Mouse (Mus musculus) forebrain, embryonic 12.5 days (tissue): Measurements from ENCODE around the gene Ccdc173. TPM values are rescaled to one million over a fixed set of nuclear protein-coding genes. Genes with fewer than 3 reads are reported as not detected.

Source experiments
- ATAC-seq: fragments of 200-750 bp; cut with Nextera tagmentation; 2 replicates; pipeline ENCODE4 v1.8.0; 2017; ENCODE audit warnings: moderate TSS enrichment; ENCODE audit not compliant: low FRiP score
- H3K27ac ChIP-seq: fragments of 300-500 bp; sonication (generic); 2 replicates; pipeline ENCODE4 v1.5.1; 2016; ENCODE audit warnings: mild to moderate bottlenecking
- H3K27me3 ChIP-seq: fragments of 300-500 bp; sonication (generic); 2 replicates; pipeline ENCODE4 v1.6.1; 2016; ENCODE audit warnings: mild to moderate bottlenecking
- H3K36me3 ChIP-seq: fragments of 300-500 bp; sonication (generic); replicated peaks from 2 replicates; pipeline ENCODE4 v1.6.1; 2016; ENCODE audit warnings: mild to moderate bottlenecking
- H3K4me1 ChIP-seq: fragments of 300-500 bp; sonication (generic); 2 replicates; pipeline ENCODE4 v1.6.1; 2016
- H3K4me2 ChIP-seq: fragments of 300-500 bp; sonication (generic); 2 replicates; pipeline ENCODE4 v1.6.1; 2016; ENCODE audit warnings: mild to moderate bottlenecking, moderate library complexity
- H3K4me3 ChIP-seq: fragments of 300-500 bp; sonication (generic); replicated peaks from 2 replicates; pipeline ENCODE4 v1.5.1; 2016; ENCODE audit warnings: mild to moderate bottlenecking
- H3K9ac ChIP-seq: fragments of 300-500 bp; sonication (generic); 2 replicates; pipeline ENCODE4 v1.6.1; 2016; ENCODE audit warnings: mild to moderate bottlenecking
- H3K9me3 ChIP-seq: fragments of 300-500 bp; sonication (generic); 2 replicates; pipeline ENCODE4 v1.6.1; 2016
- WGBS: fragments of 180-500 bp; shearing (Covaris S2); methylation state at CpG from one replicate; pipeline ENCODE4 v1.1.7; 2016; 5-methylcytosine and 5-hydroxymethylcytosine counted together
- polyA plus RNA-seq: library from polyadenylated mRNA; unstranded; fragments of >200 nt; fragmentation: Nextera tagmentation; extraction: Ambion mirVana; gene quantifications from 2 replicates; pipeline ENCODE4 v1.2.1, GENCODE M21; 2016

The Ccdc173 gene
- polyA plus RNA-seq, 1 experiment from 2014 or later: 4.4 TPM

GRCm38 (mm10) chr2:69713626-69714014 lies 75.8 kb downstream of the Ccdc173 start:
- no peak for ATAC-seq
- peaks cover 5% of the 10 kb centered on the region for H3K4me1 ChIP-seq
- H3K4me2 ChIP-seq: peak overlapping the region; percentile 63
- no peak overlapping the region for H3K27ac ChIP-seq
- H3K36me3 ChIP-seq: 0 out of 2 replicates have a peak, but pooled peaks cover 13% of the 10 kb centered on the region
- no peak overlapping the region for H3K9ac ChIP-seq
- H3K9me3 ChIP-seq: no peaks in the 10 kb centered on the region
- 41% methylated on average over 4 of the region's 4 CpGs for WGBS
- H3K4me3 ChIP-seq: peak overlapping the region; percentile 78
- H3K27me3 ChIP-seq: peaks cover 4% of the 10 kb centered on the region

GRCm38 (mm10) chr2:69712981-69713625 lies 76.3 kb downstream of the Ccdc173 start, which contains the start of gene Fastkd1:
TSS of gene Fastkd1 (minus strand) at chr2:69713516.
- under 1% methylated on average over 39 of the region's 39 CpGs for WGBS
- Histone ChIP-seq H3K4me3 (peak within 1 kb of the TSS; percentile 78), H3K4me1 (peaks cover 5% of the 10 kb centered on the region), H3K9ac (peak within 1 kb of the TSS; percentile 69), H3K9me3 (no peaks in the 10 kb centered on the region), H3K4me2 (peak within 1 kb of the TSS; percentile 63), H3K36me3 (0 out of 2 replicates have a peak, but pooled peaks cover 13% of the 10 kb centered on the region), H3K27ac (no peak within 1 kb of the TSS), H3K27me3 (peaks cover 4% of the 10 kb centered on the region)
- peak; percentile 99 for ATAC-seq

- ATAC-seq: no peak
- Histone ChIP-seq H3K9ac (no peak overlapping the region), H3K9me3 (no peaks in the 10 kb centered on the region), H3K4me1 (peaks cover 5% of the 10 kb centered on the region), H3K4me2 (no peak overlapping the region), H3K4me3 (no peak overlapping the region), H3K36me3 (peaks cover 17% of the 10 kb centered on the region; the same call in 1 of the 2 replicates), H3K27me3 (peaks cover 4% of the 10 kb centered on the region; the same call in 1 of the 2 replicates), H3K27ac (no peak overlapping the region)
- 86% methylated on average over 14 of the region's 14 CpGs for WGBS
Observed at GRCm38 (mm10) chr2:69712171-69712570, 77.2 kb downstream of the Ccdc173 start.

Other genes with a start within 250 kb of the Ccdc173 start
- 1.5 and 1.8 TPM in 2 replicates for gene Lrp2, start 203.5 kb downstream of the Ccdc173 start, polyA plus RNA-seq
- gene Bbs5, start 142.4 kb downstream of the Ccdc173 start, polyA plus RNA-seq: 15.9 and 16.8 TPM in 2 replicates
- gene Klhl41, start 119.5 kb downstream of the Ccdc173 start, polyA plus RNA-seq: 0.24 and 0.37 TPM in 2 replicates
- 16.7 and 18.7 TPM in 2 replicates for gene Fastkd1, start 76.1 kb downstream of the Ccdc173 start, polyA plus RNA-seq
- 173 and 178 TPM in 2 replicates for gene Ppig, start 67.0 kb downstream of the Ccdc173 start, polyA plus RNA-seq
- 33.1 and 35.4 TPM in 2 replicates for gene Phospho2, start within 50 bp of the Ccdc173 start, polyA plus RNA-seq
- 43.8 and 47.9 TPM in 2 replicates for gene Klhl23, start 32.4 kb upstream of the Ccdc173 start, polyA plus RNA-seq
- 448 and 466 TPM in 2 replicates for gene Ssb, start 72.0 kb upstream of the Ccdc173 start, polyA plus RNA-seq
- gene Mettl5, start 96.0 kb upstream of the Ccdc173 start, polyA plus RNA-seq: 38.3 and 38.5 TPM in 2 replicates
- 18.9 and 22.2 TPM in 2 replicates for gene Ubr3, start 107.7 kb upstream of the Ccdc173 start, polyA plus RNA-seq
- gene Myo3b, start 249.6 kb upstream of the Ccdc173 start, polyA plus RNA-seq: 0.06 and 0.15 TPM in 2 replicates